Mouse (Mus musculus) liver, embryonic 11.5 days (tissue): ENCODE data around the gene Gsta1. TPM values are rescaled to one million over a fixed set of nuclear protein-coding genes. Genes with fewer than 3 reads are reported as not detected.

Experiments
- ATAC-seq: fragments of 200-750 bp; cut with Nextera tagmentation; replicated peaks from 2 replicates; pipeline ENCODE4 v1.8.0; 2017; ENCODE audit warnings: moderate number of reproducible peaks, mild to moderate bottlenecking, moderate TSS enrichment, moderate library complexity; ENCODE audit not compliant: low FRiP score
- DNase-seq: peaks from one replicate; pipeline ENCODE4 v3.0.0-alpha.2; 2017; ENCODE audit warnings: low spot score
- H3K27ac ChIP-seq: fragments of 300-500 bp; sonication (generic); 2 replicates; pipeline ENCODE4 v1.5.1; 2014; ENCODE audit warnings: mild to moderate bottlenecking, low read depth, low read length, control low read depth
- H3K27me3 ChIP-seq: fragments of 300-500 bp; sonication (generic); replicated peaks from 2 replicates; pipeline ENCODE4 v1.6.1; 2014; ENCODE audit warnings: low read length, mixed read lengths; ENCODE audit not compliant: control insufficient read depth, insufficient read depth
- H3K36me3 ChIP-seq: fragments of 300-500 bp; sonication (generic); 2 replicates; pipeline ENCODE4 v1.6.1; 2014; ENCODE audit warnings: mild to moderate bottlenecking, low read length, moderate library complexity, mixed read lengths; ENCODE audit not compliant: control insufficient read depth, insufficient read depth
- H3K4me1 ChIP-seq: fragments of 300-500 bp; sonication (generic); replicated peaks from 2 replicates; pipeline ENCODE4 v1.6.1; 2014; ENCODE audit warnings: low read length, mixed read lengths; ENCODE audit not compliant: control insufficient read depth, insufficient read depth
- H3K4me2 ChIP-seq: fragments of 300-500 bp; sonication (generic); 2 replicates; pipeline ENCODE4 v1.6.1; 2014; ENCODE audit warnings: mild to moderate bottlenecking, control low read depth, moderate library complexity
- H3K4me3 ChIP-seq: fragments of 300-500 bp; sonication (generic); 2 replicates; pipeline ENCODE4 v1.5.1; 2014; ENCODE audit warnings: low read depth, low read length, control low read depth
- H3K9ac ChIP-seq: fragments of 300-500 bp; sonication (generic); 2 replicates; pipeline ENCODE4 v1.6.1; 2014; ENCODE audit warnings: low read depth, low read length, control low read depth
- H3K9me3 ChIP-seq: fragments of 300-500 bp; sonication (generic); 2 replicates; pipeline ENCODE4 v1.6.1; 2016; ENCODE audit warnings: low read length, inconsistent platforms, mixed read lengths; ENCODE audit not compliant: control insufficient read depth
- WGBS: fragments of 180-500 bp; shearing (Covaris S2); extraction: QIAGEN DNeasy Blood & Tissue Kit; methylation state at CpG from one replicate; pipeline ENCODE4 v1.1.7; 2014; 5-methylcytosine and 5-hydroxymethylcytosine counted together
- polyA plus RNA-seq: library from polyadenylated mRNA; unstranded; fragments of >200 nt; fragmentation: Nextera tagmentation; extraction: Ambion mirVana; gene quantifications from 2 replicates; pipeline ENCODE4 v1.2.1, GENCODE M21; 2014

The Gsta1 gene
- polyA plus RNA-seq, 1 experiment from 2014 or later: not detected

DNA sequence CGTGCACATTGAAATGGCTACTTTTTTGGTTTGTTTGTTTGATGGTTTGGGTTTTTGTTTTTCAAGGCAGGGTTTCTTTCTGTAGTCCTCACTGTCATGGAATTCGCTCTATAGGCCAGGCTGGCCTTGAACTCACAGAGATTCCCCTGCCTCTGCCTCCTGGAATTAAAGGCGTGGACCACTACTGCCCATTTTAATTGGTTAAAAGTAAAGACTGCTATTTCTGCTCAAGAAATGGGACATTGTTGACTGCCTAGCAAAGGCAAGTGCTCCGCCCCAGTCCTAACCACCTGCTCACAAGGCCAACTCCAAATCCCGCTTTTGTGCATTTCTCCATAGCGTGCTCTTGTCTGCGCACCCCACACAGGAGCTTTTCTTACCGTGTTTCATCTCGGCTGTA lies 32.7 kb upstream of the Gsta1 start:
- Histone ChIP-seq H3K4me2 (no peak overlapping the region), H3K9me3 (no peaks in the 10 kb centered on the region), H3K4me1 (no peaks in the 10 kb centered on the region), H3K9ac (no peak overlapping the region), H3K27me3 (no peaks in the 10 kb centered on the region), H3K4me3 (no peak overlapping the region), H3K27ac (no peak overlapping the region), H3K36me3 (0 out of 2 replicates have a peak, but pooled peaks cover 2% of the 10 kb centered on the region)
- no peak for ATAC-seq
- WGBS: 91% methylated on average over 9 of the region's 9 CpGs
- no peak for DNase-seq

DNA sequence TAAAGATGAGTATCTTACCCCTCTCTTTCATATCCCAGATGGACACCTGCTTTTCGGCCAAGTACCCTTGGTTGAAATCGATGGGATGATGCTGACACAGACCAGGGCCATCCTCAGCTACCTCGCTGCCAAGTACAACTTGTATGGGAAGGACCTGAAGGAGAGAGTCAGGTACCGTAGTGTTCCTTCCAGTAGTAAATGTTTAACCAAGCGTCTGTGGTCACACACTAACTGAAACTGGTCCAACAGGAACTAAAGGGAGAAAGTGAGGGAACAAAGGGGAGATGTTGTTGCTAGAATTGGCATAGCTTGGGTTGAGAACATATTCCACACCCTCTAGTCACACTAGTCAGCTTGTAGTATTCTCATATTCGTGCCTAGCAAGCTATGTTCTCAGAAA lies 26.3 kb upstream of the Gsta1 start:
- no peaks in the 10 kb centered on the region for H3K4me1 ChIP-seq
- no peak overlapping the region for H3K27ac ChIP-seq
- H3K4me3 ChIP-seq: no peak overlapping the region
- no peak overlapping the region for H3K4me2 ChIP-seq
- peaks cover 2% of the 10 kb centered on the region; the same call in 1 of the 2 replicates for H3K36me3 ChIP-seq
- 77% methylated on average over 6 of the region's 6 CpGs for WGBS
- DNase-seq: no peak
- H3K9me3 ChIP-seq: no peaks in the 10 kb centered on the region
- no peaks in the 10 kb centered on the region for H3K27me3 ChIP-seq
- ATAC-seq: no peak
- H3K9ac ChIP-seq: no peak overlapping the region

DNA sequence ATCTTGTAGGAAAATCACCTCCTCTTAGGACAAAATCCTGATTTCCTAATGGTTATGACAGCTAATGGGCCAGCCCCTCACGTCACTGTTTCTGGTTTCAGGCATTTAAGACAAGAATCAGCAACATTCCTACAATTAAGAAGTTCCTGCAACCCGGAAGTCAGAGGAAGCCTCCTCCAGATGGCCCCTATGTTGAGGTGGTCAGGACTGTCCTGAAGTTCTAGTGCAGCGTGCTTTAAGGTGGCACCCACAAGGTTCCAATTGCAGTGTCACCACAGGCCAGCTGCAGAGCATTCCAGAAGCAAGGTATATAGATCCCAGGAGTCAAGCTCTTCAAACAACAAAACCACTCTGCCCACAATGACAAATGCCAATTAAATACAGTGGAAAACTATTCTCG lies 21.5 kb upstream of the Gsta1 start:
- Histone ChIP-seq H3K4me2 (no peak overlapping the region), H3K4me3 (no peak overlapping the region), H3K9ac (no peak overlapping the region), H3K9me3 (no peaks in the 10 kb centered on the region), H3K27ac (no peak overlapping the region), H3K4me1 (no peaks in the 10 kb centered on the region; the same call in 1 of the 2 replicates), H3K27me3 (no peaks in the 10 kb centered on the region), H3K36me3 (no peaks in the 10 kb centered on the region; the same call in 1 of the 2 replicates)
- 59% methylated on average over 4 of the region's 4 CpGs for WGBS
- no peak for DNase-seq
- ATAC-seq: no peak

DNA sequence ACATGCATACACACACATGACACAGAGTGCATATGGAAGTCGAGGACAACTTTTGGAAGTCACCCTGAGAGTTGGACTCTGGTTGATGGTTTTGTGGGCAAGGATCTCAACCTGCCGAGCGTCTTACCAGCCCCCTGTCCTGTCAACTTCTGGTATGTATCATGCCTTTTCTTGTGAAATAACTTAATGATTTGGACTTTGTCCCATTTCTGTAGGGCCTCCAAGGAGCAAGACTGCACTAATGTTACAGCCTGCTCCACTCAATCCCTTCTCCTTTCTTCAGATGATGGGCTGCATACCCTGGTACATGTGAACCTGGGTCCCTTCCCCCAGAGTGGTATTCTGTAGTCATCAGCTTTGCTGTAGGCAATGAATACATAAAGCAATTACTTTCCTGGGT lies 20.4 kb upstream of the Gsta1 start:
- no peak overlapping the region for H3K27ac ChIP-seq
- H3K9me3 ChIP-seq: no peaks in the 10 kb centered on the region
- H3K4me2 ChIP-seq: no peak overlapping the region
- no peaks in the 10 kb centered on the region for H3K27me3 ChIP-seq
- no peaks in the 10 kb centered on the region; the same call in 1 of the 2 replicates for H3K4me1 ChIP-seq
- WGBS: 87% methylated on average over 3 of the region's 3 CpGs
- H3K9ac ChIP-seq: no peak overlapping the region
- H3K4me3 ChIP-seq: no peak overlapping the region
- DNase-seq (no peak), ATAC-seq (no peak)
- no peaks in the 10 kb centered on the region; the same call in 1 of the 2 replicates for H3K36me3 ChIP-seq

DNA sequence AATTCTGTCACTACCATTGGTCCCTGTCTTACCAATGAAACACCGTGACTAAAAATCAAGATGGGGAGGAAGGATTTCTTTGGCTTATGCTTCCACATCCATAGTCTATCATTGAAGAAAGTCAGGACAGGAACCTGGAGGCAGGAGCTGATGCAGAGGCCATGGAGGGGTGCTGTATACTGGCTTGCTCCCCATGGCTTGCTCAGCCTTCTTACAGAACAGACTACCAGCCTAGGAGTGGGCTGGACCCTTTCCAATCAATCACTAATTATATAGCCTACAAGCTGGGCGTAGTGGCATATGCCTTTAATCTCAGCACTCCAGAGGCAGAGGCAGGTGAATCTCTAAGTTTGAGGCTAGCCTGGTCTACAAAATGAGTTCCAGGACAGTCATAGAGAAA lies 19.6 kb upstream of the Gsta1 start:
- H3K4me1 ChIP-seq: no peaks in the 10 kb centered on the region; the same call in 1 of the 2 replicates
- WGBS: 87% methylated on average over 2 of the region's 2 CpGs
- no peak for ATAC-seq
- no peak overlapping the region for H3K9ac ChIP-seq
- no peak overlapping the region for H3K4me2 ChIP-seq
- no peaks in the 10 kb centered on the region for H3K27me3 ChIP-seq
- no peak for DNase-seq
- H3K9me3 ChIP-seq: no peaks in the 10 kb centered on the region
- H3K36me3 ChIP-seq: no peaks in the 10 kb centered on the region; the same call in 1 of the 2 replicates
- H3K27ac ChIP-seq: no peak overlapping the region
- H3K4me3 ChIP-seq: no peak overlapping the region

DNA sequence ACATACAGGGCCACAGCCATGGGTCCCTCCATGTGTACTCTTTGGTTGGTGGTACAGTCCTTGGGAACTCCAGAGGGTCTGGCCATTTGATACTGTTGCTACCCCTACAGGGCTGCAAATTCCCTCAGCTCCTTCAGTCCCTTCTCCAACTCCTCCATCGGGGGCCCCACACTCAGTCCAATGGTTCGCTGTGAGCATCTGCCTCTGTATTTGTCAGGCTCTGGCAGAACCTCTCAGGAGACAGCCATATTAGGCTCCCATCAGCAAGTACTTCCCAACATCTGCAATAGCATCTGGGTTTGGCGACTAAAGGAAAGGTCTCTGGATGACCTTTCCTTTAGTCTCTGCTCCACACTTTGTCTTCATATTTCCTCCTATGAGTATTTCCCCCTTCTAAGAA lies 18.9 kb upstream of the Gsta1 start:
- H3K27ac ChIP-seq: no peak overlapping the region
- no peaks in the 10 kb centered on the region for H3K27me3 ChIP-seq
- no peak overlapping the region for H3K9ac ChIP-seq
- no peak overlapping the region for H3K4me2 ChIP-seq
- ATAC-seq (no peak), DNase-seq (no peak)
- H3K4me1 ChIP-seq: no peaks in the 10 kb centered on the region; the same call in 1 of the 2 replicates
- H3K4me3 ChIP-seq: no peak overlapping the region
- 89% methylated on average over 3 of the region's 3 CpGs for WGBS
- H3K36me3 ChIP-seq: no peaks in the 10 kb centered on the region
- no peaks in the 10 kb centered on the region for H3K9me3 ChIP-seq

DNA sequence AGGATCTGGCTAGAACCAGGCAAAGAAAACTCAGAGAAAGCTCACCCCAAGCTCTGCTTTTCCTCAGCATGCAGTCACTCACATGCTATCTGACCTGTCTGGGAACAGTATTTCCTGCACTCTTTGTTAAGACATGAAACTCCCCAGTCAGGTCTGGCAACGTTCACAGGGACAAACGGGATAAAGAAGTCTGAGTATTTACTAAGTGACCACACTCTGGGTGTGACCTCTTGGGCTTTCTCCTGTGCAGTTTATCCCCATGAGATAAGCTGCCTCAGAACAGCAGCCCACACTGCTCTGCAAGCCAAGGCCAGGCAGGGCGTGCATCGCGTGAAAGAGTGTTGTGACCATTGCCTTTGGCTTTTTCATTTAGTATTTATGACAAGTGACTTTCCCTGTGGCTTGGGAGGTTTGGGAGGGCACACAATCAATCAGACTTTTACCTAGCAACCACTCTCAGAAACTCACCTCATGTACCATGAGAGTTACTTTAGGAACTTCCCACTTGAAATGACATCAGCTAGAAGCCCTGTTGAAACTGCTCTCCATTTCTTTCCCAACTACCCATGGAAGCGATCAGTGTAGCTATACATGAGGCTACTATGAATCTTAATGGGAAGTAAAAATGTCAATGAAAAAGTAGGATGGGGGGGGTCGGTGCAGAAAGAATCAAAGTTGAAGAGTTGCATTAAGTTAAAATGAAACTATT lies 18.0 kb upstream of the Gsta1 start:
- Histone ChIP-seq H3K27me3 (no peaks in the 10 kb centered on the region), H3K9me3 (no peaks in the 10 kb centered on the region), H3K9ac (no peak overlapping the region), H3K36me3 (no peaks in the 10 kb centered on the region), H3K4me2 (no peak overlapping the region), H3K27ac (no peak overlapping the region), H3K4me3 (no peak overlapping the region), H3K4me1 (no peaks in the 10 kb centered on the region; the same call in 1 of the 2 replicates)
- 54% methylated on average over 7 of the region's 7 CpGs for WGBS
- ATAC-seq (0 out of 2 replicates have a peak, but pooled peaks have one; percentile 41), DNase-seq (no peak)

DNA sequence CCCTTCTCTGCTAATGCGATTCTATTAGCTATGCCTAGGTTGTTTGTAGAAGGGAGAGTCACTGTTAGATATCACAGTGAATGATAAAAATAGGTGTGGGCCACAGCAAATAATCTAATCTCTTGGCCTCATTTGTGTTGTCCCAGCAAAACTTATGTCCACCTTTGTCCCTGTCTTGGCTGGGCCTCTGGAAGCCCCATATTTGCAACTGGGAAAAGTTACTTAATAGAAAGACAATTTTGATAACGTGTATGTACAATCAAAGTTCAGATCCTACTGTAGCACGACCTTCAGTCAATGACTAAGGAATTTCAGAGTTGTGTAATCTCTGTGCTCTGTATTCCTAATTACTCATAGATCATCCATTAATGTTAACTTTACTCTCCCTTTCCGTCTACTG lies 13.4 kb upstream of the Gsta1 start:
- ATAC-seq (no peak), DNase-seq (no peak)
- no peak overlapping the region for H3K4me2 ChIP-seq
- no peaks in the 10 kb centered on the region for H3K27me3 ChIP-seq
- WGBS: 69% methylated on average over 4 of the region's 4 CpGs
- no peak overlapping the region for H3K4me3 ChIP-seq
- no peaks in the 10 kb centered on the region for H3K36me3 ChIP-seq
- H3K9ac ChIP-seq: no peak overlapping the region
- H3K27ac ChIP-seq: no peak overlapping the region
- H3K4me1 ChIP-seq: no peaks in the 10 kb centered on the region; the same call in 1 of the 2 replicates
- no peaks in the 10 kb centered on the region for H3K9me3 ChIP-seq

DNA sequence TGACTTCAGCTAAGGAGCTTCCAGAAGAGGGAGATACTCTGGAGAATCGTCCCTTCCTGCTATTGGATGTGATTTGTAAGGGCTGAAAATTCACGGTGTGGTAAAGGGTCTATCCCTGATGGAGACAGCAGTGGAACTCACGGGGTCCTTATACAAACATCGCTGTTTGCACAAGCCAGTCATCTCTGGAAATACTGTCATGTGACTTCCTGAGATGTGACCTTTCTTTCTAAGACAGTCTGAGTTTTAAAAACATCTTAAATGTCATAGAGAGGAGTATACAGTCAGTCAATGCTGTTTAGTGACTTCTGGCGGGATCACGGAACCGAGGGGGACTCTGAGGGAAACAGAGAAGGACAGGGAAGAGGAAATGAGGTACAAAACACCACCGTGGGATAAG lies 7.8 kb upstream of the Gsta1 start:
- no peak overlapping the region for H3K4me2 ChIP-seq
- no peaks in the 10 kb centered on the region for H3K27me3 ChIP-seq
- H3K9me3 ChIP-seq: no peaks in the 10 kb centered on the region
- H3K9ac ChIP-seq: no peak overlapping the region
- no peak for DNase-seq
- no peak for ATAC-seq
- WGBS: 58% methylated on average over 8 of the region's 8 CpGs
- no peaks in the 10 kb centered on the region for H3K4me1 ChIP-seq
- H3K4me3 ChIP-seq: no peak overlapping the region
- no peak overlapping the region for H3K27ac ChIP-seq
- H3K36me3 ChIP-seq: no peaks in the 10 kb centered on the region
